Mouse (Mus musculus) layer of hippocampus, postnatal 36 days (tissue): ENCODE data around the gene Plpp7. TPM values are rescaled to one million over a fixed set of nuclear protein-coding genes. Genes with fewer than 3 reads are reported as not detected.

Source experiments
- DNase-seq, 2 experiments: peaks; one replicate each; pipeline ENCODE4 v3.0.0; 2022
- total RNA-seq, 2 experiments: library from RNA; stranded (reverse); gene quantifications; 2 replicates each; pipeline ENCODE4 v1.2.3; 2021

The Plpp7 gene
- total RNA-seq: 10 to 100 TPM; 23.2 to 24.9 TPM

DNA sequence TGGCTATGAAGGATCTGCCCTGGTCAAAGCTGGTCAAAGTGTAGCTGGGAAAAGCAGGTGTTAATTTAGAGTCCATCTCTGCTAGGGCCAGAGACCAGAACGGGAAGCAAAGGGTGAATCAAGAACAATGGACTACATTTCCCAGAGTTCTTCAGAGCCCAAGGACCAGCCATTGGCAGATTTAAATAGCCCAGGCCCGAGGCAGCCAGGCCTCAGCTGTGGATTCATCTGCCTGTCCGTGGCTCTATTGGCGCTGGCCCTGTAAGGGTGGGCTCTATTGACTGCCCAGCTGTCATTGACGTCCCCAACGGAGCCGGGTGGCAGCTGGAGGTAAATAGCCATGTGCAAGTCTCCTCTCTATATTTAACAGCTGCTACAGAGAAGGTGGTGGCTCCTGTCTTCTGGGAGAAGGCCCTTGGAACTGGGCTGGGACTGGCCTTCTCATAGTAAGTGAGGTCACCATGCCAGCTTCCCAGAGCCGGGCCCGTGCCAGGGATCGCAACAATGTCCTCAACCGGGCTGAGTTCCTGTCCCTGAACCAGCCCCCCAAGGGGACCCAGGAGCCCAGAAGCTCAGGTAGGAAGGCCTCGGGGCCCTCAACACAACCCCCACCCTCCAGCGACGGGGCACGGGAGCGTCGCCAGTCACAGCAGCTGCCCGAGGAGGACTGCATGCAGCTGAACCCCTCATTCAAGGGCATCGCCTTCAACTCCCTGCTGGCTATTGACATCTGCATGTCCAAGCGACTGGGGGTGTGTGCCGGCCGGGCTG is at the start of gene Plpp7:
Gene Plpp7 (plus strand): TSS at position 178 of the 771 bp plus-strand sequence.
- peak; percentile 83 to 85 for DNase-seq

- DNase-seq: no peak
These were observed 49.3 kb upstream of the Plpp7 start for GRCm38 (mm10) chr2:32046009-32046408.

DNA sequence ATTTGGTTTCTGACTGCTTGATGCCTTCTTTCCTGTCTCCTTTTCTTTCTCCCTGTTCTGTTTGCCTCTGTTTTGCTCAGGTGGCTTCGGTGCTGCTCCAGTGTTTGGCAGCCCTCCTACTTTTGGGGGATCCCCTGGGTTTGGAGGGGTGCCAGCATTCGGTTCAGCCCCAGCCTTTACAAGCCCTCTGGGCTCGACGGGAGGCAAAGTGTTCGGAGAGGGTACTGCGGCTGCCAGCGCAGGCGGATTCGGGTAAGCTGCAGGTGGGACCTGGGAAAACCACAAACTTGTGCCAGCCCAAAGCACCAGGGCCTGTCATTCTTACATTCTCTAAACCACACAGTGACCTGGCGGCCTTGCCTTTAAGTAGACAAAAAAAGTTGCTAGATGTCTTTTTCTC is 48.0 kb upstream of the Plpp7 start:
- no peak for DNase-seq

- no peak for DNase-seq
These were observed 43.5 kb upstream of the Plpp7 start for GRCm38 (mm10) chr2:32051791-32052190.

DNA sequence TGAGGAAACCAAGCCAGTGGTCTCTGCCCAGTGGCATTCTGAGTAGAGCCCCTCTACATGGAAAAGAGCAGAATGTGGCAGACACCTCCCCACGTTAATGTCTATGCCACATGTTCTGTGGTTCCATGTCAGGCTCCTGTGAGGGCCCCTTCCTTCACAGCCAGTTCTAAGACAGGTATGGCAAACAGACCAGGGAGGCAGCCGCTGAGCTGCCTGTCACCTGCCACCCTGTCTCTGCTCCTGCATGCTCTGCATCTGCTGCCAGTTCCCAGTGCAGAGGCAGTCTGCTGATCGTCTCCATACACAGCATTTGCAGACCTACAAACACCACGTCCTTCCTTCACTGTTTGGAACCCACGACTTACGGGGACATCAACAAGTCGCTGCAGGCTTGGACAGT is 42.9 kb upstream of the Plpp7 start:
- DNase-seq: no peak

DNA sequence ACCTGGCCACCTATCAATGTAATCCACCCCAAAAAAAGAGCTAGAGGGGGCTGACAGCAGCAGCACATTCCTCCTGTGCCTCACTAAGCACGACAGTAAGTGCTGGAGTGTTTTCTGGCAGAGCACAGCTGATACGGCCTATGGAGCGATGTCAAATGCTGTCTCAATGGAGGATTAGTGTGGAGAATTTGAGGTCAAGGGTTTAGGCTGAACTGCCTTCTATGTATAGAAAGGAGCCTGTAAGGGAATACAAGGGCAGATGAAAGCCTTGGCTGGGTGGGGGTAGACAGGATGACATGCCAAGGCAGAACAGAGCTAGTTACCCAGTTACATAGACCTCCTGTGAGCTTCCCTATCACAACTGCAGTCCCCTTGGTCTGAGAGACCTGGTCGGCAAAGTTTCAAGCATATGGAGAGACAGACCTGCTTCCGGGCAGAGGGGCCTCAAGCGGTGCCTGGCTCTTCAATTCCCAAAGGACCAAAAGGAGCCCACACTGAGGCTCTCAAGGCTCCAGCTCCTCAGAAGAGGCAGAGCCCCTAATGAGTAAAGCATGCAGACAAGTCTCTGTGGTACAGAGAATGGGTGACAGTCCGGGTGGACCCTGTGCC is 39.9 kb upstream of the Plpp7 start:
- DNase-seq: no peak

- DNase-seq: no peak
These were observed 38.8 kb upstream of the Plpp7 start for GRCm38 (mm10) chr2:32056524-32056923.

DNA sequence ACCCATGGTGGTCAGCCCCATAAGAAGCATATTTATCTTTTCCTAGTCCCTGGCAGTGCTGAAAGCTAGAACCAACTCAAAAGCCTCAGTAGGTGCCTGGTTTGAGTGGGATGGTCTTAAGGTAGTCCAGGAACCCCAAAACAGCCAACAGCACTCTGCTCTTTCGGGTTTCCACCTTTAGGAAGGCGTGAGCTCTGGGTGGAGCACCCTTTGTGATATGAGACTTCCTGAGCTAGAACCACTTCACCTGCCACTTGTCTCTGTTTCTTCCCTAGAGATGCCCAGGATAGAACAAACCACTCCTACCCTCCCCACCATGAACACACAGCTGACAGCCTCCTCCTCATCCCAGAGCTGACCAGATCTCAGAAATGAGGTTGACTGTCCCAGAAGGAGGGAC is 38.0 kb upstream of the Plpp7 start:
- no peak for DNase-seq

- DNase-seq: no peak
These were observed 37.5 kb upstream of the Plpp7 start for GRCm38 (mm10) chr2:32057794-32058193.

- DNase-seq: no peak
These were observed 37.1 kb upstream of the Plpp7 start for GRCm38 (mm10) chr2:32058241-32058640.

- no peak for DNase-seq
These were observed 36.6 kb upstream of the Plpp7 start for GRCm38 (mm10) chr2:32058716-32059115.

GRCm38 (mm10) chr2:32059613-32060012 is 35.7 kb upstream of the Plpp7 start:
- no peak for DNase-seq

DNA sequence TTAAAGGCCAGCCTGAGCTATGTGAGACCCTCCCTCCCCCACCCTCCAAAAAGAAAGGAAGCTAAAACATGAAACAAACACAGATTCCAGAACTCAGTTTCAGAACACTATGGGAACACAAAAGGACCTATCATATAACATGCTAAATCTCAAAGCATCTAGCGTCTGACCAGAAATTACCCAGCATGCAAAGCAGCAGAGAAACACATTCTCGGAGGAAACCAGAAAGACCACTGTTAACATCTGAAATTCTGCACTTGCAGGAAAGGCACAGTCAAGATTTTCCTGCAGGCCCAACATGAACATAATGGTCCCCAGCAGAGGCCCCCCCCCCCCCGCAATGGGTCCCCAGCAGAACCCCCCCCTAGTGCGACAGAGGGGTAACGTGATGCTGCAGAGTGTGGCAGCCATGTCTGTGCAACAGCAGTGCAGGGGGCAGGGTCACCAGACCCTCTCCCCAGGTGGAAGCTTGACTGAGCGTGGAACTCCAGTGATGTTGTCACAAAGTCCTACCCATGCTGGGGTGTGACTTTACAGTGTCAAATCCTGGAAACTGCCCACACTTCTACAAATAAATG is 35.0 kb upstream of the Plpp7 start:
- no peak for DNase-seq

DNA sequence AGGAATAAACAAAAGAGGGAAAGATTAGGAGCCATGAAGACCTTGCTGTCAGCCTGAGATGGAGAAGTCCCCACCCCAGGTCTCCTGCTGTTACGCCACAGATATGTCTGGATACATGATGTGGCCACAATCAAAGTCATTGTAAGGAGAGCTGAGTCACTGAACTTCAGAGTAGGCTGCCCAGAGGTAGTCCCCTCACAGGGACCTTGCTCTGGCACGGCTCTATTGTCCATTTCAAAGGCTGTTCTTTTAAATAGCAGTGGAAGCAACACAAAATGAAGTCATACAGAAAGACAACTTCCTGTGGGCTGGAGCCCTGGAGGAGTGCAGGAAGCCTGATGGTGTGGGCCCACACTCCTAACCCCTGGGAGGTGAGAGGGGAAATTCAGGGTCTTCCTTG is 34.1 kb upstream of the Plpp7 start:
- no peak for DNase-seq

- no peak for DNase-seq
These were observed 33.4 kb upstream of the Plpp7 start for GRCm38 (mm10) chr2:32061722-32062505.

- DNase-seq: no peak
These were observed 32.5 kb upstream of the Plpp7 start for GRCm38 (mm10) chr2:32062626-32063410.

DNA sequence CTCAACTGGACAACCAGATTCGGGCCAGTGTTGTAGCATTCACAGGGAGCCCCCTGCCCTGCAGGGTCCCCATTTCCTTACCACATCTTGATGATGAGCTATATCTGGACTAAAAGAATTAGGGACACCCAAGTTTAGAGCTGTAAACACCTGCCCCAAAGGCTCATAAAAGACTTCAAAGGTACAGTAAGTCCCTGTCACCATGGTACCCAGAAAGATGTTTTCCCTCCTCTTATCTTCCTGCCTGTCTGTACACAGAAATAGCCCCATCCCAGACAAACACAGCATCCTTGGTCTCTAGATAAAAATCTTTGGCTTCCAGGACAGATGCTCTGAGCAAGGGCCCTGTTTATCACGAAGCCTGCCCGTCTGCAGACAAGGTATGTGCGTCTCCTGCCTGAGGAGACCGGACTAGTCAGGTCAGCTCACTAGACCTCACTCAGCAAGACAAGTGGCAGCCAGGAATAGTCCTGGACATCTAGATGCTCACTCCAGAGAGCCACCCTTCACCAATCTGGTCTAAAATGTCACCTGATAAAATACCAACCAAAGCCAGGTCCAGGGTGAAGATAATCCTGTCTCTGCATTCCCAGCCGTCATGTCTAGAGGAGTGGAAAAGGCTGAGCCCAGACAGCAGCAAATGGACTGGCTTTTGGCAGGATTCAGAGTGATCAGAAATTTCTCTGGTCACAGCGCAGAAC is 31.7 kb upstream of the Plpp7 start:
- no peak for DNase-seq

DNA sequence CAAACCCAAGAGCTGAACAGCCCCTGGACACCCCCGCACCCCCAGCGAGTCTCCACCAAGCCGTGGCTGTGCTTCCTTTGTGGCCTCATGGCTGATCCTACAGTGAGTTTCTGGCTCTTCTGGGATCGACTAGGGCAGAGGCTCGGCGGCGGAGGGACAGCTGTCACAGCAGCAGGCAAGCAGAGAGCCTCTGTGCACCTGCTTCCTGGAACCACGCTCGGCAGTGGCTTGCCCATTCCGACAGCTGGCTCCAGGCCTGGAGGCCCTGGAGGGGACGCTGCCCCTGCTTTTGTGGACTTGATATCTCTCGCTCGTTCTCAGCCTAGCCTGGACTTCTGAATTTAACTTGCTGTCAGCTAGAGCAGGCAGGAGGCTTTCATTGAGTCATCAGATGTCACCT is 30.4 kb upstream of the Plpp7 start:
- DNase-seq: no peak

GRCm38 (mm10) chr2:32065371-32065791 is 29.9 kb upstream of the Plpp7 start:
- DNase-seq: no peak

DNA sequence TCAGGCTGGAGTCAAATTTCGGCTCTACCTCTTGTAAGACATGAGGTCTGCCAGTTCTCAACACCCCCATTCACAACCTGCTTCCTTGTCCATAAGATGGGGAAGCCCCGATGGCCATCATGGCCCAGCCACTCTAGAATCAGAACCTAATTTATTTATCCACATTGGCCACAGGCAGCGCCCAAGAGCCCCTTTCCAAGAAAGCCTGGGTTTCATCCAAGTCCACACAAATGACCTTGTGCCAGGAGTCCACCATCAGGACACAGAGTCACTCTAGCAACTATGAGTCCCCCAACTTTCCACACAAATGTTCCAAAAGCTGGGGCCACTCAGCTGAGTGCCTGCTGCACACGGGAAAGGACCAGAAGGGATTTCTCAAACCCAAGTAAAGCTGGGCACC is 29.3 kb upstream of the Plpp7 start:
- no peak for DNase-seq

GRCm38 (mm10) chr2:32068811-32069607 is 26.3 kb upstream of the Plpp7 start:
- no peak for DNase-seq
